Mouse (Mus musculus): ENCODE measurements at regions not wholly inside any gene's neighbourhood (a gene's known extent, or its start where the extent isn't known, plus 50 kb on each side); places are given as distances from the start of the nearest gene placed in this dataset.

- TF ChIP-seq POLR2A (IDR thresholded peaks at IDR 0.05; ENCODE audit: extremely low read depth, insufficient read depth, low read length) (no peak), CTCF (IDR thresholded peaks at IDR 0.05; ENCODE audit: low read depth, low read length) (no peak)
Observed at GRCm38 (mm10) chr12:29349146-29349850, 178.9 kb upstream of the Myt1l start.

Measured in liver, adult 2 months (tissue).